Mouse (Mus musculus) heart, adult 2 months (tissue): ENCODE data around the gene Rarb.
A peak's percentile ranks its signal among the peaks of the same experiment; 100 is the strongest.

ENCODE experiments used
- CTCF ChIP-seq: fragments of 200-600 bp; IDR thresholded peaks from 2 replicates; pipeline ENCODE4 v1.8.1; 2022; ENCODE audit warnings: antibody characterized with exemption, mild to moderate bottlenecking, moderate library complexity
- POLR2A ChIP-seq: fragments of 200-500 bp; IDR thresholded peaks from 2 replicates; pipeline ENCODE4 v1.6.1; 2011; ENCODE audit warnings: mild to moderate bottlenecking, low read depth, low read length, control low read depth; ENCODE audit not compliant: insufficient read depth

DNA sequence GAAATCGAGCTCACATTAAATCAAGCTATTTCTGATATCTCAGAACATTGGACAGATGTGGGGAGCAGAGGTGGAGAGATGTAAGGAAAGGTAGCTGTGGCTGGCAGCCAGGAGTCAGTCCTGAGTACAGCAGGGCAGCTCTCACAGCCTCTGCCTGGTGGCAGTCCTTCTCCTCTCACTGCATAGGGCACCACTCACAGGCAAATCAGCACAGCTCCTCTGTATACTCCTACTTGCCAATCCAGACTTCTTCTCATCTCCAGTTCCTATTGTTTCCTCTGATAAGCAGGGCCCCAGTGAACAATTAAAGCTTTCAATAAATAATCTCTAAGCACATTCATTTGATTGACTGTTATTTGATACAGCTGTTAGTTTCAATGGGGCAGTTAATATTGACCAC lies 252.0 kb downstream of the Rarb start:
- TF ChIP-seq CTCF (peak; percentile 16; the same call in 1 of the 2 replicates), POLR2A (no peak)
